8 mouse cellular contexts compared by ENCODE assay signal in the genomic region with DNA sequence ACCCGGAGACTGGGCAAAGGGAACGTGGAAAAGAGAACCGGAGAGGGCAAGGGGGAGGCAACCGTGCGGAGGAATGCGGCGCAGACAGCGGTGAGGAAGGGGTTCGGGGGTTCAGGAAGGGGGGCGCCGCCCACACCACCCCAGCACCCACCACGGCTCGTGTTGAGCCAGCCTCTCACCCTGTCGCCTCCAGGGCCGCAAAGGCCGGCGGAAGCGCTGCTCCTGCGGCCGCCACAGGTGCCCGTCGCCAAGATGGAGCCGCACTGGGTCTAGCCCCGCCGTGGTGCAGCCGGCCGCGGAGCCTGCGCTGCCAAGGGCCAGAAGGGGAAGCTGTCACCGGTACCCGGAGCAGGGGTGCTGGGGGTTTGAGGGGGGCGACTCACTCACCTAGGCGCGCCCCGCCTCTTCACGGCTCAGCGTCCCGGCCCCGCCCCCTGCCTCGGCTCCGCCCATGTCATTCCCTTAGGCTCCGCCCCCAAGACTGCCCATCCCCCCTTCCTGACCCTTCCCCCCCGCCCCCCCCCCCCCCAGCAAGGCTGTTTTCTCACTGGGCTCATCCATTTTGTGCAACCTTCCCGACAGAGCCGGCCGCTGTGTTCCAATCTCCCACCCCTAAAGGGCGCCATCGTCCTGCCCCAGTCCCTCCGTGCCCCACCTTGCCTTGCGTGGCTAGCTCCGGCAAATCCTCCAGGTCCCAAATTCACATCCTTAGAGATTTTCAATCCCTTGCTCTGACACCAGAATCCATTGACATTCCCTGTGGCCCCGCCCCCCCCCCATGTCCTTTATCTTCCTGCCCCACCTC. TPM values are rescaled to one million over a fixed set of nuclear protein-coding genes. Genes with fewer than 3 reads are reported as not detected.
DNase-seq lines count a peak whose midpoint lies in the region; ATAC-seq and TF ChIP-seq lines count a peak whose summit lies in the region.

A gene (minus strand): TSS at position 423 of the 805 bp plus-strand sequence.

- peak; percentile 24 to 27 for DNase-seq in gastrocnemius, postnatal 4 days (ENCODE audit: low spot score in 2 of 2)
- DNase-seq in gastrocnemius, postnatal 25 days, result no peak
- DNase-seq in adrenal gland, postnatal 25 days, result peak; percentile 52
- peak; percentile 6 for DNase-seq in induced T-regulatory cell, adult 2 months (ENCODE audit: low read depth)
- no peak for DNase-seq in liver, embryonic 14.5 days (ENCODE audit: low read depth in 3 of 3, low spot score in 3 of 3)

- peak within 1 kb of the TSS; percentile 52 for H3K9ac ChIP-seq in embryonic facial prominence, embryonic 15.5 days
- no peak within 1 kb of the TSS; the same call in 1 of the 2 replicates for H3K9ac ChIP-seq in liver, embryonic 14.5 days (replicated peaks)
- H3K9ac ChIP-seq in neural tube, embryonic 13.5 days, result peak within 1 kb of the TSS; percentile 86

- H3K36me3 ChIP-seq in embryonic facial prominence, embryonic 15.5 days, result no peaks in the 10 kb centered on the region
- no peaks in the 10 kb centered on the region for H3K36me3 ChIP-seq in liver, embryonic 14.5 days (replicated peaks; ENCODE audit: control insufficient read depth, insufficient read depth, low read depth)
- H3K36me3 ChIP-seq in neural tube, embryonic 13.5 days, result no peaks in the 10 kb centered on the region

- TF ChIP-seq CTCF in liver, embryonic 14.5 days (IDR thresholded peaks at IDR 0.05; ENCODE audit: low read depth), result no peak

- H3K4me1 ChIP-seq in embryonic facial prominence, embryonic 15.5 days, result peaks cover 12% of the 10 kb centered on the region; the same call in 1 of the 2 replicates
- peaks cover 0 to 4% of the 10 kb centered on the region in 2 experiments; a peak in 1 of 4 replicates for H3K4me1 ChIP-seq in liver, embryonic 14.5 days (replicated peaks; ENCODE audit: control insufficient read depth in 2 of 2, insufficient read depth in 2 of 2, low read length in 1 of 2)
- H3K4me1 ChIP-seq in neural tube, embryonic 13.5 days (replicated peaks), result peaks cover 13% of the 10 kb centered on the region

- no peaks in the 10 kb centered on the region for H3K9me3 ChIP-seq in embryonic facial prominence, embryonic 15.5 days (replicated peaks)
- H3K9me3 ChIP-seq in liver, embryonic 14.5 days (ENCODE audit: control insufficient read depth, low read length), result no peaks in the 10 kb centered on the region
- no peaks in the 10 kb centered on the region for H3K9me3 ChIP-seq in neural tube, embryonic 13.5 days

- peak; percentile 32; the same call in 1 of the 2 replicates for ATAC-seq in embryonic facial prominence, embryonic 15.5 days (ENCODE audit: insufficient number of reproducible peaks, low FRiP score, low TSS enrichment, low read depth)
- peak; percentile 27; the same call in 1 of the 2 replicates for ATAC-seq in liver, embryonic 14.5 days (ENCODE audit: insufficient read depth)
- peak; percentile 78 for ATAC-seq in neural tube, embryonic 13.5 days (ENCODE audit: low read depth)
- no peak for ATAC-seq in activated CD4-positive, CD25-positive, alpha-beta regulatory T cell, adult 4 months

- H3K4me2 ChIP-seq in embryonic facial prominence, embryonic 15.5 days (replicated peaks), result peak within 1 kb of the TSS; percentile 96
- peak within 1 kb of the TSS; percentile 59 for H3K4me2 ChIP-seq in liver, embryonic 14.5 days (ENCODE audit: low read depth)
- H3K4me2 ChIP-seq in neural tube, embryonic 13.5 days, result peak within 1 kb of the TSS; percentile 85

- peaks cover 5% of the 10 kb centered on the region; the same call in 1 of the 2 replicates for H3K27me3 ChIP-seq in embryonic facial prominence, embryonic 15.5 days
- peaks cover 9% of the 10 kb centered on the region for H3K27me3 ChIP-seq in liver, embryonic 14.5 days (ENCODE audit: control insufficient read depth, insufficient read depth, low read length)
- no peaks in the 10 kb centered on the region; the same call in 1 of the 2 replicates for H3K27me3 ChIP-seq in neural tube, embryonic 13.5 days

- H3K27ac ChIP-seq in embryonic facial prominence, embryonic 15.5 days (replicated peaks), result peak within 1 kb of the TSS; percentile 48; the same call in 1 of the 2 replicates
- no peak within 1 kb of the TSS for H3K27ac ChIP-seq in liver, embryonic 14.5 days
- peak within 1 kb of the TSS; percentile 73 for H3K27ac ChIP-seq in neural tube, embryonic 13.5 days (replicated peaks)

- 4% methylated on average over 36 of the region's 52 CpGs for WGBS in embryonic facial prominence, embryonic 15.5 days
- WGBS in liver, embryonic 14.5 days (ENCODE audit: insufficient replicate concordance), result 5% methylated on average over 41 of the region's 52 CpGs
- 2% methylated on average over 42 of the region's 52 CpGs for WGBS in neural tube, embryonic 13.5 days

- peak within 1 kb of the TSS; percentile 76 for H3K4me3 ChIP-seq in embryonic facial prominence, embryonic 15.5 days (replicated peaks)
- peak within 1 kb of the TSS; percentile 52 to 56 for H3K4me3 ChIP-seq in liver, embryonic 14.5 days (ENCODE audit: insufficient read depth in 1 of 2, low read depth in 2 of 2, low read length in 2 of 2)
- H3K4me3 ChIP-seq in neural tube, embryonic 13.5 days, result peak within 1 kb of the TSS; percentile 84

- TF ChIP-seq EP300 in liver, embryonic 14.5 days (IDR thresholded peaks at IDR 0.05; ENCODE audit: low read depth), result no peak

RNA-seq across cellular contexts. Expression of the gene that starts here (rescaled TPM):
- 1 to 10 TPM; 1.0 to 1.5 TPM for total RNA-seq in gastrocnemius, postnatal 4 days (2021)
- under 1 TPM; 0.08 to 0.29 TPM for total RNA-seq in gastrocnemius, postnatal 25 days (2021)
- total RNA-seq in adrenal gland, postnatal 25 days (2021), result 0.76 and 2.5 TPM in 2 replicates
- polyA plus RNA-seq in embryonic facial prominence, embryonic 15.5 days (2015; fragmentation: Nextera tagmentation; extraction: Ambion mirVana), result 1.8 and 2.0 TPM in 2 replicates
- 0.04 and 0.11 TPM in 2 replicates for polyA plus RNA-seq in liver, embryonic 14.5 days (2012; rRNA removed)
- polyA plus RNA-seq in liver, embryonic 14.5 days (2014; fragmentation: Nextera tagmentation; extraction: Ambion mirVana), result 0.03 and 0.09 TPM in 2 replicates
- 3.1 and 3.5 TPM in 2 replicates for polyA plus RNA-seq in neural tube, embryonic 13.5 days (2015; fragmentation: Nextera tagmentation; extraction: Ambion mirVana)
- not detected for polyA plus RNA-seq in activated CD4-positive, CD25-positive, alpha-beta regulatory T cell, adult 4 months (2017; shearing (Covaris generic))

Comparison
In these comparisons a context has a peak if more than half of its experiments do, and no peak if none do; other contexts are left out.
1. DNase-seq: peak in gastrocnemius, postnatal 4 days (2 of 2), adrenal gland, postnatal 25 days (single experiment) and induced T-regulatory cell, adult 2 months (single experiment); none in gastrocnemius, postnatal 25 days (single experiment) and liver, embryonic 14.5 days (0 of 3).
2. Peak in ATAC-seq, H3K4me3 ChIP-seq and H3K4me2 ChIP-seq in liver, embryonic 14.5 days; RNA of the gene not detected or under 1 TPM.
3. Peak in every context shown above with its lines, with median percentiles within 50 percentile points of each other: H3K4me2 ChIP-seq and H3K4me3 ChIP-seq.